Mouse (Mus musculus): ENCODE measurements at regions not wholly inside any gene's neighbourhood (a gene's known extent, or its start where the extent isn't known, plus 50 kb on each side); places are given as distances from the start of the nearest gene placed in this dataset.
A peak's percentile ranks its signal among the peaks of the same experiment; 100 is the strongest.

- DNase-seq (ENCODE audit: low spot score): no peak
These were observed 83.1 kb downstream of the Thbs2 start for GRCm38 (mm10) chr17:14610791-14611522.

- DNase-seq (ENCODE audit: low spot score): no peak
These were observed 85.2 kb downstream of the Thbs2 start for GRCm38 (mm10) chr17:14608845-14609244.

- DNase-seq (ENCODE audit: low spot score): no peak
These were observed 87.6 kb downstream of the Thbs2 start for GRCm38 (mm10) chr17:14606356-14606989.

- DNase-seq (ENCODE audit: low spot score): no peak
These were observed 94.4 kb downstream of the Thbs2 start for GRCm38 (mm10) chr17:14599681-14600080.

- DNase-seq (ENCODE audit: low spot score): no peak
These were observed 97.6 kb downstream of the Thbs2 start for GRCm38 (mm10) chr17:14596470-14596869.

- no peak for DNase-seq (ENCODE audit: low spot score)
These were observed 98.5 kb downstream of the Thbs2 start for GRCm38 (mm10) chr17:14595525-14595924.

- DNase-seq (ENCODE audit: low spot score): peak; percentile 29
These were observed 105.8 kb downstream of the Thbs2 start for GRCm38 (mm10) chr17:14588086-14588817.

GRCm38 (mm10) chr17:14579671-14580070 lies 114.4 kb downstream of the Thbs2 start:
- no peak for DNase-seq (ENCODE audit: low spot score)

GRCm38 (mm10) chr17:14578721-14579120 lies 115.3 kb downstream of the Thbs2 start:
- no peak for DNase-seq (ENCODE audit: low spot score)

- DNase-seq (ENCODE audit: low spot score): no peak
These were observed 115.8 kb downstream of the Thbs2 start for GRCm38 (mm10) chr17:14578194-14578593.

GRCm38 (mm10) chr17:14576159-14576558 lies 117.9 kb downstream of the Thbs2 start:
- no peak for DNase-seq (ENCODE audit: low spot score)

GRCm38 (mm10) chr17:14571143-14571542 lies 122.9 kb downstream of the Thbs2 start:
- DNase-seq (ENCODE audit: low spot score): no peak

GRCm38 (mm10) chr17:14570266-14570775 lies 123.7 kb downstream of the Thbs2 start:
- DNase-seq (ENCODE audit: low spot score): no peak

GRCm38 (mm10) chr17:14562191-14562590 lies 131.8 kb downstream of the Thbs2 start:
- DNase-seq (ENCODE audit: low spot score): no peak

- no peak for DNase-seq (ENCODE audit: low spot score)
These were observed 136.8 kb downstream of the Thbs2 start for GRCm38 (mm10) chr17:14557214-14557613.

- no peak for DNase-seq (ENCODE audit: low spot score)
These were observed 140.8 kb downstream of the Thbs2 start for GRCm38 (mm10) chr17:14553195-14553594.

- DNase-seq (ENCODE audit: low spot score): no peak
These were observed 142.0 kb downstream of the Thbs2 start for GRCm38 (mm10) chr17:14552081-14552480.

GRCm38 (mm10) chr17:14551610-14552009 lies 142.4 kb downstream of the Thbs2 start:
- no peak for DNase-seq (ENCODE audit: low spot score)

- DNase-seq (ENCODE audit: low spot score): peak; percentile 84
These were observed 148.1 kb downstream of the Thbs2 start for GRCm38 (mm10) chr17:14545822-14546473.

GRCm38 (mm10) chr17:14544343-14545002 lies 149.6 kb downstream of the Thbs2 start:
- DNase-seq (ENCODE audit: low spot score): no peak

GRCm38 (mm10) chr17:14541035-14541434 lies 153.0 kb downstream of the Thbs2 start:
- DNase-seq (ENCODE audit: low spot score): no peak

Data from layer of hippocampus, adult 11-12 months (tissue).